Mouse (Mus musculus) lung, adult 2 months (tissue): ENCODE measurements around the gene Rgl1. TPM values are rescaled to one million over a fixed set of nuclear protein-coding genes. Genes with fewer than 3 reads are reported as not detected.

Experiments
- DNase-seq: peaks from one replicate; pipeline ENCODE4 v3.0.0; 2022
- H3K4me1 ChIP-seq: fragments of 200-500 bp; 2 replicates; pipeline ENCODE4 v1.6.1; 2011; ENCODE audit warnings: low read length; ENCODE audit not compliant: control insufficient read depth, insufficient read depth
- H3K4me3 ChIP-seq: fragments of 200-500 bp; replicated peaks from 2 replicates; pipeline ENCODE3; 2011; ENCODE audit warnings: low read depth, mild to moderate bottlenecking, control low read depth, low read length; ENCODE audit errors: extremely low read depth
- CTCF ChIP-seq: fragments of 200-500 bp; IDR thresholded peaks from 2 replicates; pipeline ENCODE4 v1.5.1; 2011; ENCODE audit warnings: mild to moderate bottlenecking, low read length, control low read depth; ENCODE audit not compliant: insufficient read depth
- POLR2A ChIP-seq: fragments of 200-500 bp; IDR thresholded peaks from 2 replicates; pipeline ENCODE4 v1.6.1; 2011; ENCODE audit warnings: low read depth, mild to moderate bottlenecking, control low read depth, low read length, borderline replicate concordance; ENCODE audit errors: extremely low read depth
- WGBS: fragments of 180-500 bp; shearing (Covaris S2); methylation state at CpG from one replicate; pipeline ENCODE4 v1.1.7; 2018; 5-methylcytosine and 5-hydroxymethylcytosine counted together
- polyA plus RNA-seq: library from polyadenylated mRNA; depleted of rRNA; stranded (reverse); fragments of >200 nt; gene quantifications from 2 replicates; pipeline ENCODE4 v1.2.3, GENCODE M21; 2012

The Rgl1 gene
- polyA plus RNA-seq, 1 experiment, result 35.7 TPM

DNA sequence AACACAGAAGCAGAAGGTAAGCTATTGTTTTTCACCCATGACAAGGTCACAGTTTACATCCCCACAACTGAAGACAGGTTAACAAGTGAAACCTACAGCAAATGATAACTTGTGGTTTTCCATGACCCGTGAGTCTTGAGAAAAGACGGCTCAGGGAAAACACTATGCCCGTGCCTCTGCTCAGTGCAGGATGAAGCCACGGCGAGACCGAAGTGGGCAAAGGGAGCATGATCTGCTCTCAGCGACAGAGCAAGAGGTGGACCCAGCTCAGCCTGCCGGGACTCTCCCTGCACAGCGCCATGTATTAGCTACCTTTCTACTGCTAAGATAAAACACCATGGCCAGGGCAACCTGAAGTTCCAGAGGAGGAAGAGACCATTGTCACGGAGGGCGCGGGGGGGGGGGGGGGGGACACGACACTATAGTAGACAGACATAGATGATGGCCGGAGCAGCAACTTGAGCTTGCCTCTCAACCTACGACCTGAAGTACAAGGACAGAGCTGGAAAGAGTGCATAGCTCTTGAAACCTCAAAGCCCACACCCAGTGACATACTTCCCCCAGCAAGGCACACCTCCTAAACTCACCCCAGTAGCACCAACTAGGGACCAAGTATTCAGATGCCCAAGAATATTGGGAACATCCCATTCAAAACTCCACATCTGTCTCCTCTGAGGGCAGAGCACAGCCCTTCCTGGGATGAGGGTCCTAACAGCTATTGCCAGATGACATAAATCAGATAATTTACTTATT is 174.2 kb downstream of the Rgl1 start:
- TF ChIP-seq POLR2A (no peak), CTCF (no peak)
- DNase-seq, result no peak
- Histone ChIP-seq H3K4me1 (peaks cover 29% of the 10 kb centered on the region), H3K4me3 (no peak overlapping the region)
- WGBS, result 72% methylated on average over 15 of the region's 15 CpGs

DNA sequence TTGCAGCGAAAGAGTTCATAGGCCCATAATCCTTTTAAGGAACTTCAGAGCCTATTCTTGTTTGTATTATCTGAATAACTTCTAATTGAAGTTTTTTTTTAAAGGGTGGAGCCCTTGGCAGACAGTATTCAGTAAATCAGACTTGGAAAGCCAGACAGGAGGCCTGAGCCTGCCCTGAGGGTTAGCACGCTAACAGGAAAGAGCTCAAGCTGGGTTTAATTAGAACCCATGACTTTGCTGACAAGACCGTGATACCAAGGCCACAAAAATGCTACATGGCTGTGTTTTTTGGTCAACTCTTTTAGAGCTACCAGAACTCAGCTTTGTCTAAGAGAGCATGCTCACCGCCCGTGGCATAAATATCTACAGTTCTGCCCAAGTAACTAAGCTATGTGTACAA is 175.8 kb downstream of the Rgl1 start:
- TF ChIP-seq POLR2A (no peak), CTCF (no peak)
- no peak for DNase-seq
- Histone ChIP-seq H3K4me3 (no peak overlapping the region), H3K4me1 (peaks cover 33% of the 10 kb centered on the region)
- WGBS, result 55% methylated on average over 5 of the region's 5 CpGs

DNA sequence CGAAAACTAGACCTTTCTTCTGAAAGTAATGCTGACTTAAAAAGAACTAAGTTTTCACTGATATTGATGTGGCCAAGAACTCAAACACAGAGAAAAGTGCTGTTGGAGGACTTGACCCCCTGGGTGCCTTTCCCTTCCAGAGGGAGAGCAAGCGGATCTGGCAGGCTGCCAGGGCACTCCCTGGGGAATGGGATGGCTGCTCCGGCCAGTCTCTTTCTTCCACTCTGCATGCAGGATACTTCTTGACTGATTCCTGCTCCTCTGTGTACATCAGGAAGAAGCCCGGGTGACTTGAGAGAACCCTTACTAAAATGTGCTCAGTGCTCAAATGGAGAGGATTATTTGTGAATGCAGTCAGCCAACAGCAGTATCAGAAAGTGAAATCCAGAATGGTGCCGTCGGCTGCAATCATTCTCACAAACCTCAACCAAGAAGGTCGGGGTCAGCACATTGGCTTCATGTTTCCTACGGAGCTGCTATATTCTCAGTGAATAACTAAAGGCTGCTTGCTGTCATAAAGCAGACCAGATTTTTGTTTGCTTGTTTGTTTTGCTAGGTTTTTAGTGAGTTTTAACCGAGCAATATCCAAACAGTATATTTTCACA is 176.7 kb downstream of the Rgl1 start:
- Histone ChIP-seq H3K4me1 (peaks cover 30% of the 10 kb centered on the region), H3K4me3 (no peak overlapping the region)
- 20% methylated on average over 9 of the region's 9 CpGs for WGBS
- peak; percentile 62 for DNase-seq
- TF ChIP-seq POLR2A, result no peak
- no peak for TF ChIP-seq CTCF

DNA sequence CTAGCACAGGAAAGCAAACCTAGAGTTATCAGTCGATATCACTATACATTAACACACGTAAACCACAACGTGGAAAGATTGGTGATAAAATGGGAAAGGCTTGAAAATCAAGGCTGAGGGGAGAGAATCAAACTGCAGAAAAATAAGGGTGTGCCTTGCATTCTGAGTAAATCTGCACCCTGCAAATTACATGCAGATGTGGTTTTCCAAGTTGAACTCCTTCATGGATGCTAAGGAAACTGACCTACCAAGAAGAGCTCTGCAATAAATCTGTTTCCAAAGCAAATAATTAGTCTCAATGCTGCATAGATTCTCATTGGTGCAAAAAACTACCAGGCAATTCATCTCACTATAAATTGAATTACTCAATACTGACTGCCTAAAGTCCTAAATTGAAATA is 178.7 kb downstream of the Rgl1 start:
- WGBS, result 81% methylated on average over 3 of the region's 3 CpGs
- Histone ChIP-seq H3K4me3 (no peak overlapping the region), H3K4me1 (peaks cover 24% of the 10 kb centered on the region)
- DNase-seq, result no peak
- TF ChIP-seq POLR2A (no peak), CTCF (no peak)

DNA sequence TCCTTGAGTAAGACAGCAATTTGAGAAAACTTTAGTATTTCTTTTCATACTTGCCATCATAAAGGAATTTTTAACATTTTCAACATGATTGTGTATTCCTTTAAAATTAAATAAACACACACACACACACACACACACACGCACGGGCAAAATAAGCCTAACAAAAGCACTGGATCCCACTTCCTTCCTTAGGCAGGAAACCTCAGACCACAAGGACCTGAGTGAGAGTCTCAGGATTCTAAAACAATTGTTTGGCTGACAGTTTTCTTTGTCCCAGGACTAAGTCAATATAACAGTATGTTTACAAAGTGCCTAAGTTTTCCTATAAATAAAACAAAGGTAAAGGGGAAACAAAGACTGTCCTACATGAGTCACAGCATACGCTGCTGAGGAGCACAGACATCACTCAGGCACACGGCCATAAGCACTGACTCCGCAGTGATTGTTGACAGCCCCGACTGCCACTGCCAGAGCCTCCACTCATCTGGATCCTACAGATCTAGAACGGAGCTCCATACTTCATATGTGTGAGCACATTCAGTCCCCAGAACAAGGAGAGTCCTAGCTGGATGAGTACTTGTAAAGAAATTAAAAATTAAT is 180.7 kb downstream of the Rgl1 start:
- no peak for DNase-seq
- TF ChIP-seq POLR2A (no peak), CTCF (no peak)
- Histone ChIP-seq H3K4me1 (peaks cover 26% of the 10 kb centered on the region), H3K4me3 (no peak overlapping the region)
- WGBS, result 29% methylated on average over 7 of the region's 7 CpGs

DNA sequence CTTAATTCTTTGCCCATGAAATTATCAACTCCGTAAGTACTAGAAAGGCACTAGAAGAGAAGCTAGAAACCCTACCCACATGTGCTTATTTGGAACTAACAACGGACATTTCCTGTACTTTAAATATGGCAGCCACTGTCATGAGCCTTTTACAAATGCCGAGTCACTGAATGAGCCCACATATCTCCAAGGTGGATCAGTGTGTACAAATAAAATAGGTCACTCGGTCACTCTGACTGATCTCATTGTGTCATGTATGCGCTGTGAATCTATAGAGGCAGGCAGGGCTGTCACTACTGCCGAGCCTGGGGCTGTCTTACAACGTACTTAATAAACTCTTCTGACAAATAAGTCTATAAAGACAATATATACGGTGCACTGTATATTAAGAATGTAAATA is 181.2 kb downstream of the Rgl1 start:
- Histone ChIP-seq H3K4me3 (no peak overlapping the region), H3K4me1 (peaks cover 23% of the 10 kb centered on the region)
- no peak for TF ChIP-seq CTCF
- no peak for TF ChIP-seq POLR2A
- WGBS, result 48% methylated on average over 8 of the region's 8 CpGs
- DNase-seq, result no peak

DNA sequence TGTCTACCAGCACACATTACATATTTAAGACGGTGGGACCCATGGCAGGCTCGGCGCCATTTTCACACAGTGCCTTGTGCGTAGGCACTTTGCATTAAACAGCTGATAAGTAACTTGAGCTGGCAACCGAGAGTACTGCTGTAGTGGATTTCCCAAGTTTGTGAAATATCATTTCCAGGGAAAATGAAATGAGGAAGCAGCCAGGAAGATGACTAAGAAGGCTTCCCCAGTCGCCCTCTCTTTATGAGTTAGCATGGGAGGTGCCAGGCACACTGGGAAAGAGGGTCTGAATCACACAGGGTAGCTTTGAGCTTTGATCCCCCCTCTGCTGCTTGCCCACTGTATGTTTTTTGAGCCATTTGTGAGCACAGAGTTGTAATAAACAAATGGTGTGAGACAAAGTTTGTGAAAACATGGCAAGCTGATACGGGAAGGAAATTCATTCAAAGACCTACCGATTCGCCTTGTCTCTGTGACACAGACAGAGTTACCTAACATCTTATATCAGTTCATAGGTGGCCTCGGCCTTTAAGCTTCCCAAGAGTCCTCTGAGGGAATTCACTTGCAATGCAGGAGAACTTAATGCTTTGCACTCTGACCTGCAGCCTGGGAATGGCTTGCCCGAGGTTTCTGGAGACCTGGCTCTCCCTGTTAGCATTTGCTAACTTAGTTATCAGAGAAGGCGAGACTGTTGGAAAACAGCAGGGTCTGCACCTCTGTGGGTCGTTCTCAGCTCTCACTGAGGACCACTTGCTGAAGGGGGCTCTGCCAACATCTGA is 184.8 kb downstream of the Rgl1 start:
- WGBS, result 46% methylated on average over 13 of the region's 13 CpGs
- no peak overlapping the region for H3K4me3 ChIP-seq
- no peak for DNase-seq
- TF ChIP-seq POLR2A, result no peak
- no peak for TF ChIP-seq CTCF
- H3K4me1 ChIP-seq, result peaks cover 26% of the 10 kb centered on the region

DNA sequence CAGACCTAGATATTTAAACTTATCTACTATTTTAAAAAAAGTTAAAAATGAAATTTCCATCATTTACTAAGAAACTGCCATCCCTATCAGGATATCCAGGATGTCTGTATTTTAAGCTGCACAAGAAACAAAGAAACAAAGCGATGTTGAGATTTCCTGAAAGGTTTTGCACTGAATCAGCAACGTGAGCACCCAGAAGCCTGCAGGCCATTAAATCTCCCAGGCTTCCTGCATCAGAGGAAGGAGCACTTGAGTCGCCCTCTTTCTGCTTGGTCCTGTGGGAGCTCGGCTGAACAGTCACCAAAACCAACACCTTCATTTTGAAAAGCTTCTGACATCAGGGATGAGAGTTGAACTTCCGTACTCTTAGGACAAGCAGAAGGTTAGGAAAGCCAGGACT is 187.2 kb downstream of the Rgl1 start:
- TF ChIP-seq CTCF, result no peak
- no peak for TF ChIP-seq POLR2A
- WGBS, result 46% methylated on average over 5 of the region's 5 CpGs
- Histone ChIP-seq H3K4me3 (no peak overlapping the region), H3K4me1 (peaks cover 31% of the 10 kb centered on the region)
- DNase-seq, result no peak

DNA sequence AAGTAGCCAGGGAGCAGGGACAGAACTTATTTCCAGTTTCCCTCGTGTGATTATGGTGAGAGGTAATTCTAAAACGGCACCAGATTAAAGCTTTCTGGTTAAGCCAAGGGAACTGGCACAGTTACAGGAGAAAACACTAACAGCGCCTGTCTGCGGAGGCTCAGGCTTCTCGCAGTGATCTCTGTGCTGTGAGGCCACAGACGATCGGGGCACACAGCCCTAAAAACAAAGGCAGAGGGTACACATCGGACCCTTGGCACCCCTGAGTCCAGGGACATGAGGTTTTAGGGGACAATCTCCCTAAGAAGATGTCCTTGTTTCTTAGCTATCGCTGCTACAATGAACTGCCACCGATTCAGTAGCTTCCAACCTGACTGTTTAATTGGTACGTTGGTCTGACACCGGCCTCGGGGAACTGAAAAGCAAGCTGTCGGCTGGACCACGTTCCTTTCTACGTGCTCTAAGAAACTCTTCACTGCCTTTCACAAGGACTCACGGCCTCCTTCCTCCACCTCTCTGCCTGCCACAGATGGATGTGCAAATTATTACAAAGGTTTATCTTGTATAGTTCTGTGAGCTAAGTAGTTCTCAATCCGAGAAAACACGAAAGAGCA is 187.9 kb downstream of the Rgl1 start:
- no peak for DNase-seq
- TF ChIP-seq CTCF (no peak), POLR2A (no peak)
- peaks cover 37% of the 10 kb centered on the region for H3K4me1 ChIP-seq
- WGBS, result 65% methylated on average over 19 of the region's 19 CpGs
- H3K4me3 ChIP-seq, result no peak overlapping the region
